Mouse (Mus musculus): ENCODE data around the gene Mrm2.
A peak's percentile ranks its signal among the peaks of the same experiment; 100 is the strongest.

The Mrm2 gene

DNA sequence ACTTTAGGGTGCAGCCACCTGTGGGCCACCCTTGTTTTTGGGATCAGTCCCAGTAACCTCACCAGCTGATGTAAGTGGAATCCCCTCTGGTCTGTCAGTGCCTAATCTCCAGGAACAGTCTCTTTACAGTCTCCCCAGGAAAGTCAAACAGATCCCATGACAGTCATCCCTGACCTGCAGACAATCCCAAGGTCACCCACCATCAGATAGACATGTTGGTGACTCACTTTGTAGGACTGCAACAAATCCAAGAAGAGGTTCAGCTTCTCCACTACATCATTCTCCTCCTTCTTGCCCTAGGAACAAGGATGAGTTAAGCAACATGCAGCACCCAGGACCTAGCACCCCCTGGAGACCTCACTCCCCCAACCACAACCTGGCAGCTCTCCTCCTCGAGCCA is 14.4 kb upstream of the Mrm2 start:
- no peak for DNase-seq (ENCODE audit: low read depth in 1 of 2, low spot score in 2 of 2)

DNA sequence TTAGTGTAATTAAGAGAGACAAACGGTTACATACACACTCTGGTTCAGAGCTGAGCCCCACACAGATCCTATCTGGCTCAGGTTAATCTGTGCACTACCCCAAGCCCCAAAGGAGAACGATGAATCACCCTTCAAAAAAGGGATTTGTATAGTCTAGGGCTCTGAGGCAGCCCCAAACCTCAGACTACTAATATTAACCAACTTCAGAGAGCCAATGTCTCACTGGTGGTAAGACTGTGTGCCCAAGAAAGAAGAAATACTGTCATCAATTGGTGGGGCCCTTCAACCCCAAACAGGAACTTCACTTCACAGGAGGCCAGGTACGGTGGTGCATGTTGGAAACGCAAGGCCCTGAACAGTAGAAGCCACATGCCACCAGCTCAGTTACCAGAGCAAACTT is 13.5 kb upstream of the Mrm2 start:
- no peak for DNase-seq (ENCODE audit: low read depth in 1 of 2, low spot score in 2 of 2)

DNA sequence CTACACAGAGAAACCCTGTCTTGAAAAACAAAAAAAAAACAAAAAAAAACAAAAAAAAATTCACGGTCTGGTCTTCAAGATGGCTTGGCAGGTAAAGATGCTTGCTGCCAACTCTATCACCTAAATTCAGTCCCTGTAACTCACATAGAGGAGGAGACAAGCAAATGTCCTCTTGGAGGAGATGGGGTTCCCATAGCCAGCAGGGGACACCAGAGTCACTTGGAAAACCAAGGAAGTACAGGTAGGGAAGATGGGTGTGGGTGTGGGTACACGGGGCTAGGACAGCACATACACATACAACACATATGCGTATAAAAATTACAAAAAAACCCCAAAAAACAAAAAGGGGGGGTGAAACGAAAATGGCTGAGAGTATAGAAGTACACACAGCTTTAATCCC is 11.2 kb upstream of the Mrm2 start:
- no peak for DNase-seq (ENCODE audit: low read depth in 1 of 2, low spot score in 2 of 2)

DNA sequence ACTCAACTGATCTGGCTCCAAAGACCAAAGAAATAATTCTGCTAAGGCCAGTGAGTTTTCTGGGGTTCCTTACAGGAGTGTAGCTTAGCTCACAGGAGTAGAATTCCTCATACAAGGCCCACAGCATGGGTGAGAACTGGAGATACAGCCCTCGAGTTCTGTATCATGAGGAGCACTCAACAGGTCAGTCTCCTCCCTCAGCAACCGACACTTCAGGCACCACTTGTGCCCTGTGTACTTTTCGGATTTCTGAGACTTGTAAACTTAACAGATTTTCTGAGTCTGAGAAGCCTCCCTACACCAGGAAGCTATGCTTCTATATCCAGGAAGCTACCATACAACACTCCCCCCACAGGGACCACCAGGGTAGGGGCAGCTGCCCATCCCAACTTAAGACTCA is 8.1 kb upstream of the Mrm2 start:
- DNase-seq (ENCODE audit: low read depth in 1 of 2, low spot score in 2 of 2): no peak

DNA sequence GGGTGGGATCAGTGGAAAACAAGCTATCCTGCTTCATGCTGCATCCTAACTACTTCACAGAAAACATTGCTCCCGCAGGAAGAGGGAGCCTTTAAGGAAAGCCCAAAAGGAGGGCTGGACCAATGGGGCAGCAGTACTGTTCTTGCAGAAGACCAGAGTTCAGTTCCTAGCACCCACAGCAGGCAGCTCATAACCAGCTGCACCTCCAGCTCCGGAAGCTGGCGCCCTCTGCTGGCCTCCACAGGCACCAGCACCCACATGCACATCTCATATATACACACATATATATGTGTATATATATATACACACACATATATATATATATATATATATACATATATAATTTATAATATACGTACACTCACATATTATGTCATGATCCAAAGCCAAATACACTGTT is 7.1 kb upstream of the Mrm2 start:
- no peak for DNase-seq (ENCODE audit: low read depth in 1 of 2, low spot score in 2 of 2)

DNA sequence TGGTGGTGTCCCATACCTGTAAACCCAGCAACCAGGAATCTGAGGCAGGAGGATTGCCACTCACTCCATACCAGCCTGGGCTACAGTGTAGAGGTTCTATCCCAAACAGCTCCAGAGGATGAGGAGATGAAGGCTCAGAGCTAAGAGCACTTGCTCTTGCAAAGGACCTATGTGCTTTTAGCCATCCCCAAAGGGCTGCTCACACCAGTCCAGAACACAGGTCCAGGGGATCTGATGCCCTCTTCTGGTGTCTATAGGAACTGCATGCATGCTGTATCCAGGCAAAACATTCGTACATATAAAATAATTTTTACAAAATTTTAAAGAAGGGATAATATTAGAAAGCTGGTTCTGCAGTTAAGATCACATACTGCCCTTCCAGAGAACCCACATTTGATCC is 5.0 kb upstream of the Mrm2 start:
- DNase-seq (ENCODE audit: low read depth in 1 of 2, low spot score in 2 of 2): no peak

DNA sequence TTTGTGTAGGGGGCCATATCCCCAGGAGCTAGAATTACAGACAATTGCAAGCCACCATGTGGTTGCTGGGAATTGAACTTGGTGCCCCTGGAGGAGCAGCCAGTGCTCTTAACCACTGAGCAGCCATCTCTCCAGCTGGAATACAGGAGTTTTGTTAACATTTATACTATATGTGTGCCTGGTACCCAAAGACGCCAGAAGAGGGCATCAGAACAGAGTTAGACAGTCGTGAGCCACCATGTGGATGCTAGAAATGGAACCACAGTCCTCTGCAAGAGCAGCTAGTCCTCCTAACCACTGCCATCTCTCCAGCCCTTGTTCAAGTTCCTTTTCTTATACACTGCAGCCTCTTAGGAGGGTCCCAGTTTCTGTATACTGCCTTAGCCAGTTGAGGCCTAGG is 1.9 kb upstream of the Mrm2 start:
- no peak for DNase-seq (ENCODE audit: low read depth in 1 of 2, low spot score in 2 of 2)

DNA sequence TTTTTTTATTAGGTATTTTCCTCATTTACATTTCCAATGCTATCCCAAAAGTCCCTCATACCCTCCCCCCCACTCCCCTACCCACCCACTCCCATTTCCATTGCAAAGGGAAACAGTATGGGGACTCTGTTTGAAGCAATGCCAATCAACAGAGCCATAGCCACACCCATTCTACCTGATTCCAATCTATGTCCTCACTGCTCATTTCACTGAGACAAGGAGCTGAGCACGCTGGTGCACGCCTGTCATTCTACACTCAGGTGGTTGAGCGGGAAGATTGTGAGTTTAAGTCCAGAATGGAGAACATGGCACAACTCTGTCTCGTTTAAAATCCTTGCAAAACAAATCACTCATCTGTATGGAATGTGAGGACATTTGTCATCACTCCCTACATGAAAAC is 821 bp upstream of the Mrm2 start:
- DNase-seq (ENCODE audit: low read depth in 1 of 2, low spot score in 2 of 2): no peak

DNA sequence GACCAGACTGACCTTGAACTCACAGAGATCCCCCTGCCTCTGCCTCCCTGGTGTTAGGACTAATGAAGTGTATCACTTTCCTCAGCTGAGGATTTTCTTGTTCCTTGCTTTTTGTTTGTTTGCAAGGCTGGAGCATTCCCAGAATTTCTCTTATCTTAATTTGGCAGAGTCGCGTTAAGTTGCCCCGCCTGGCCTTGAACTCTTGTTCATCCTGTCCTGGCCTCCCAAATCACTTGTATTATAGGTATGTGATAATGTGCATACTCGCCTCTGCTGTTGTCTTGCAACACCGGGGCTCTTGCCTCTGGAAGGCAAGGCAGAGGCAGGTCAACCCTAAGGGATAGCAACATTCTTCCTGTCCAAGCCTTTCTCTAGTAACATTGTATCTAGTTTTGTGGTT is 7.6 kb downstream of the Mrm2 start:
- no peak for DNase-seq (ENCODE audit: low read depth in 1 of 2, low spot score in 2 of 2)

DNA sequence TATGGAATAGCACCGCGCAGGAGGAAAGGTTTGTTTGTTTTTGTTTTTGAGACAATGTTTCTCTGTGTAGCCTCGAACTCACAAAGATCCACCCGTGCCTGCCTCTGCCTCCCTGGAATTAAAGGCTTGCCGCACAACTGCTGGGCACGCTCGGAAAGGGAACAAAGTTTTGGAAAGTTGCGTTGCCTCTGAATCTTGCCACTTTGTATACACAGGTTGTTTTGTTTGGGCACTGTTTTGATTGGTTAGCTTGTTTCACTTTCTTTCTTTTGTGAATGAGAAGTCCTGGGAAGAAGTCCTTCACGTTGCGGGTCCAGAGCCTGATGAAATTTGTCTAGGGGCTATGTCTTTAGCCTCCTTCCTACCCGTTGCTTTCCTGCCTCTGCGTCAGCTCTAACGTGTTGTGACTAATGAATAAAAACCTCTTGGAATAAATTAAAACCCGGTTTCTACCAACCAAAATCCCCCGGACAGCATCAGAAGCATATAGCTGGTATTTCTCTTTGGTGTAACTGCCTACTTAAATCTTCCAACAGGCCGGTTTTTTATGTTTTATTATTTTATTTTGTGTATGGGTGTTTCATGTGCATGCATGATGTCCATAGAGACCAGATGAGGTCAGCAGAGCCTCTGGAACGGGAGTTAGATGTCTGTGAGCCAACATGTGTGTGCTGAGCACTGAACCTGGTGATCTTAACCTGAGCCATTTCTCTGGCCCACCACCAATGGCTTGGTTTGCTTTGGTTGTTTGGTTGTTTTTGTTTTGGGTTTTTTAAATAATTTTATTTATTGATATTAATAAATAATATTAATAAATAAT is 9.7 kb downstream of the Mrm2 start:
- DNase-seq (ENCODE audit: low read depth in 1 of 2, low spot score in 2 of 2): no peak

DNA sequence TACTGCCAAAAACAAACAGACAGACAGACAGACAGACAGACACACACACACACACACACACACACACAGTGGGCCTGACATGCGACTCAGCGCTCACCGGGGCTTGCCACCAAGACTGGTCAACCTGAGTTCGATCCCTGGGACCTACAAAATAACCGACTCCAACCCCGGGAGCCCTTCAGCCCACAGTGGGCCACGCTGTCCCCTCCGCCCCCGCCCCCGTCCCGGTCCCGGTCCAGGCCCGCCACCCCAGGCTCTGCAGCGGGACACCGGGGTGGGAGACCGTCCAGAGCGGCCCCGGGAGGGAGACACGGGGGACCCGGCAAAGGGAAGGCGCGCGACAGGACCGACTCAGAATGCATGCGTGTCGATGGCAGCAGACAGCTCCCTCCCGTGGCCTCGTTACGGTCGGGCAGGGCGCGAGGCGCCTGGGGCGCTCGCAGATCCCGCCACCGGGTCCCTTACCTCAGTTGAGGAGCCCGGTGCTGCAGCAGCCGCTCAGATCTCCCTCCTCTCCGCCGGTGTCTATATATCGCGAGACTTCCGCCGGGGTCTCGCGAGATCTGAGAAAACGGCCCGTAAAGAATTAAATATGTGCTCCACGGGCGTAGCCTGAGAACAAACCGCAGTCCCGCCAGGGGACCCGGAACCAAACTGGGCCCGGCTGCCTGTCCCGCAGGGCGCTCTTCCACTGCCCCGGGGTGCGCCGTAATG is 10.5 kb downstream of the Mrm2 start, which contains the start of the genes Mad1l1 and Nudt1:
Mad1l1 (minus strand) TSS at position 511 of the 714 bp plus-strand sequence.
Nudt1 (plus strand) TSS at position 615 of the 714 bp plus-strand sequence.
- DNase-seq (ENCODE audit: low read depth in 1 of 2, low spot score in 2 of 2): peak; percentile 84 to 91

DNA sequence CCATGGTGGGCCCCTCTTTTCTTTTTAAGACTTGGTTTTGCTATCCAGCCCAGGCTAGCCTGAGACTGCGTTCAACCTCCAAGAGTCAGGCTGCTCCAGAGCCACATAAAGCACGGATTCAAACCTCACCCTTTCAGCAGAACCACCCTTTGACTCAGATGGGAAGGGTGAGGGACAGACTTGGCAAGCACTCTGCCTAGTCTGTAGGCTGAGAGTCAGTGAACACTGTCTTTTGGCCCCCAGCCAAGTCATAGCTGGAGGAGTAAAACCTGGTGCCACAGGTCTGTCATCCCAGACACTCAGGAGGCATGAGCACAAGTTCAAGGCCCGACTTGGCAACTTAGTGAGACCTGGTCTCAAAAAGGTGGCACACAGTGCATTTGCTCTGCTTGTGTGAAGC is 15.0 kb downstream of the Mrm2 start:
- DNase-seq (ENCODE audit: low read depth in 1 of 2, low spot score in 2 of 2): no peak

DNA sequence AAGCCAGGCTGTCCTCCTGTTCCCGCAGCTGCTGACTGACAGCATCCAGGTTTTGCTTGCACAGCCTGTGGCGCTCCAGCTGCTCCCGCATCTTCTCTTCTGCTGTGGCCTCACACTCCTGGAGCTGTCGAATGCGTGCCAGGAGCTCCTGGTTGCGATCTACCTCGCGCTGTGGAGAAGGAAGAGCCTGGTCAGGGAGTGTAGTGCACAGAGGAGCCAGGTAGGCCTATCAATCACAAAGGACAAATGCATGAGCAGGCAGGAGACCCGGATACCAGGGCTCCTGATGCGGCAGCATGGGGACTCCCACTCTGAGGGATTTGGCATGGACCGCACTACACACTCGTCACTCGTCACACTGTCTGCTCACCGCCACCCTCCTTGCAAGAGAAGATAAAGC is 24.1 kb downstream of the Mrm2 start:
- DNase-seq (ENCODE audit: low read depth in 1 of 2, low spot score in 2 of 2): no peak

DNA sequence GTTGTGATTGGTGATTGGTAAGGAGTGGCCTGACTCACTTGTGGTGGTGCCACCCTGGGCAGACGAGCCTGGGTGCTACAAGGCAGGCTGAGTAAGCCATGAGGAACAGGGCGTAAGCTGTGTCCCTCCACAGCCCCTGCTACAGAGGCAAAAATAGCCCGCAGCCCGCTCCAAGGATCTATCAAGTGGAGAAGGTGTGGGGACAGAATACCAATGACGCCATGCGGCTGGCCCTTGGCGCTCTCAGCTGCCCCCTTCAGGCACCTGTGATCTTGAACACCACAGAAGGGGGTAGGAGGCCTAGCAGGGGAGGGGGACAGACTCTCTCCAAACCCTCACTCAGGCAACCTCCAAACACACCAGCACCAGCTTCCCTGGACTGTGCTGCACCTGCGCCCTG is 25.7 kb downstream of the Mrm2 start:
- no peak for DNase-seq (ENCODE audit: low read depth in 1 of 2, low spot score in 2 of 2)

DNA sequence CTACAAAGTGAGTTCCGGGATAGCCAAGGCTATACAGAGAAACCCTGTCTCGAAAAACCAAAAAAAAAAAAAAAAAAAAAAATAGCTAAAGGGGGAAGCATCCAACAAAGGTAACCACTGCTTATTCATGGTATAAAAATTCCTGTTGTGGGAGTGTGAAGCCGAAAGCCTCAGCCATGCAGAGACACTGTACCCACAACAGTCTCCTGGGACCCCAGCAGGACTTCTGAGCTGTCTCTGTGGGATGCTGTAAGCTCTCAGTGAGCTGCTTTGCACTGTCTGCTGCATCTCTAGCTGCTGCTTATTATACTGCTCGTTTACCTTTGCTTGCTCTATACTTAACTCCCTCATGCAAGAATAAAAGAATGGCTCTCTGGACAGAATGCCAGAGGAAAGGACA is 33.4 kb downstream of the Mrm2 start:
- no peak for DNase-seq (ENCODE audit: low read depth in 1 of 2, low spot score in 2 of 2)

DNA sequence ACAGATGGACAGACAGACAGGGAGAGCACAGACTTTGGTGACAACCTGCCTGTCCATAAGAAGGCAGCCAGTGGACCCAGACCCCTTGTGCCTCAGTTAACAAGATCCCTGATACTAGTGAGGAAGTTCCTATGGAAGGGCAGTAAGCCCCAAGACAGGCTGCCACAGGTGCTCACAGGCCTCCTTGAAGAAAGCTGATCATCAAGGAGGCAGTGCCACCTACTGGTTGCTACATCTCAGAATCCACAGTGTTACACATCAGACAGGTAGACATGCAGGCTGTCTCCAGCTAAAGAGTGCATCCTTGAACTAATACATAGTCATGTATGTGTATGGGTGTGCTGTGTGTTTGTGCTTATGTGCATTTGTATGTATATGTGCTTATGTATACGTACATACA is 39.5 kb downstream of the Mrm2 start:
- DNase-seq (ENCODE audit: low read depth in 1 of 2, low spot score in 2 of 2): no peak

DNA sequence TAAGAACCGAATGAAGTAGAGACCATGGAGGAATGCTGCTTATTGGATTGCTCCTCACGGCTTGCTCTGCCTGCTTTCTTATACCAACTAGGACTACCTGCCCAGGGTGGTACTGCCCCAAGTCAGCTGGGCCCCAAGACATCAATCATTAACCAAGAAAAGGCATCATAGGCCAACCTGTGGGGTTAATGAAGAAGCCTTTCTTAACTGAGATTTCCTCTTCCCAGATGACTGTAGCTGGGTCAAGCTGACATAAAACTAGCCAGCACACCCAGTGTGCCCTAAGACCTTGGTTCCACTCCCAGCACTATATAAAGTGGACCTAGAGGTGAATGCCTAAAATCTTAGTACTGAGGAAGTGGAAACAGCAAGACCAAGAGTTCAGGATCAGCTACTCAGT is 42.5 kb downstream of the Mrm2 start:
- no peak for DNase-seq (ENCODE audit: low read depth in 1 of 2, low spot score in 2 of 2)

DNA sequence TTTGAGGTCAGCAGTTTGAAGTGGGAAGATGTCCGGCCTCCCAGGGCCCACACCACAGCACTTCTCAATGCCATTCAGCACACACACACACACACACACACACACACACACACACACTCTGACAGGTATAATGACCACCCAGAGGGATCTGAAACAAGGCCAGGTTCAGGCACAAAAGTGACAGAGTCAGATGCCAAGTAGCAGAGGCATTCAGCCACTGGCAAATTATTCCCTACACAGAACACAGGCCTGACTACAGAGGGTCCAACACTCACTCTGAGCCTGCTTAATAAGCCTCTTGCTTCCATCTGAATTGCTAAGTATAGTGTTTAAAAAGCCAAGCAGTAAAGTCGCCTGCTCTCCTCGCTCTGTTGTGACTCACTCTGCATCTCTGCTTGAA is 43.4 kb downstream of the Mrm2 start:
- DNase-seq (ENCODE audit: low read depth in 1 of 2, low spot score in 2 of 2): no peak

DNA sequence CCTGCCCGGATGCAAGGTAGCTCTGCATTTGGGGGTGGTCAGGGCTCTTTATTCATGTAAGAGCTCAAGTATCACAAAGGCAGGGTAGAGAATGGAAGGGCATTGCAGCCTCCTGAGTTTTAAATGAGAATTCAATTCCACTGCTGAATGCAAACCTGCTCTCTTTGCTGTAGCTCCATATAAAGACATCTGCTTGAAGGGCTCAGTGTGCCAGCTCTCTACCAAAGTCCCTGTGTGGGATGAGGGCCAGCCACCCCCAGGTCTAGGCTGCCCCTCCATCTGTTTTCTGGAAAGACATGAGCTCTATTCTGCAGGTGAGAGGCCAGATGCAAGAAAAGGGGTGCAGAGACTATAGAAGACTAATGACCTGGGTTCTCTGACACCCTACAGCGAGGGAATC is 46.9 kb downstream of the Mrm2 start:
- no peak for DNase-seq (ENCODE audit: low read depth in 1 of 2, low spot score in 2 of 2)

DNA sequence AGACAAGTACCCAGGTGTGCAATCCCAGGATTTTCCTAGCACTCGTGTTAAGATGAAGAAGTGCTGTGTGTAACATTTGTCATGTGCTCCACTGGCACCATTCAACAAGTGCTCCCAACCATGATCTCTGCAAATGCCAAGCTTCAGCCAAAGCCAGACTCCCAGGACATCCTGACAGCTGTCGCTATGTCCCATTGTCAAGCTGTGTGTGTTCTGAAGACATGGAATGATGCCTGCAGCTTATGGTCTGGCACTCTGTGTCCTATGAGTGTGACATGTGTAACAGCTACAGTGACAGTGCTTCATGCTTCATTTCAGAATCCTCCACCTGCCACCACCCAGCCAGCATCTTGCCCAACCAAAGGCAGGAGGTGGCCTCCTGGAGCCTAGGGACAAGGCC is 47.7 kb downstream of the Mrm2 start:
- DNase-seq (ENCODE audit: low read depth in 1 of 2, low spot score in 2 of 2): no peak

DNA sequence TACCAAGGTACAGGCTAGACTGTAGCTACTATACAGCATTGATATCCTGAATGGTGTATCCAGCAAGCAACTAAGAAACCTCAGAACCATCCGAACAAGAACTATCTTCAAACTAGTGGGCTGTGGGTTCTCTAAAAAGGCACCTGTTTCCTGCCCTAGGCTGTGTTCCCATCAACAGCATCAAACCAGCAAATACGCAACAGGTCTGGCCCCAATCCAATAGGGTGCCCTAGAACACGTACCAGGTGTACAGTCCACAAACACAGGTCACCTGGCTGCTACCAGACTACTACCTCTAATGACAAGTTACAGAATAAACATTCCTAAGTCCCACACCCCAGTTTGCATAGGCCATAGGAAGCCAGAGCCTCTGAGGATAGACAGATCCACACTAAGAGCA is 48.8 kb downstream of the Mrm2 start:
- DNase-seq (ENCODE audit: low read depth in 1 of 2, low spot score in 2 of 2): no peak

DNA sequence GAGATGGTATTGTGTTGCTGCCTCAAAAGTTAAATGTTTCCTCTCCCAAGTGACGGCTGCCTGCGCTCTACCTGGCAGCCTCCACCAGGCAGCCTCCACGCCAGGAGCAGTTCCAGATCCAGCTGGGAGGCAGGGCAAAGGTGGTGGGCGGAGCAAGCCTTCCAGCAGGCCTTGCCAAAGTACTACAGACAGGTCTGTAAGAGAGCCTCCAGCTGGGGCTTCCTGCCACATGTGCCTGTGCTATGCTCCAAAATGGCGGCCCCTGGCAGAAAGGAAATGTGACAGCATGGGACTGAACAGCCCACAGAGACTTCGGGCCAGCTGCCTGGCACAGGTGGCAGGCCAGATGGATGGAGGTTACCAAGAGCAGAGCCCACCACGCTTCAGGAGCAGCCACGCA is 49.3 kb downstream of the Mrm2 start:
- DNase-seq (ENCODE audit: low read depth in 1 of 2, low spot score in 2 of 2): no peak

DNA sequence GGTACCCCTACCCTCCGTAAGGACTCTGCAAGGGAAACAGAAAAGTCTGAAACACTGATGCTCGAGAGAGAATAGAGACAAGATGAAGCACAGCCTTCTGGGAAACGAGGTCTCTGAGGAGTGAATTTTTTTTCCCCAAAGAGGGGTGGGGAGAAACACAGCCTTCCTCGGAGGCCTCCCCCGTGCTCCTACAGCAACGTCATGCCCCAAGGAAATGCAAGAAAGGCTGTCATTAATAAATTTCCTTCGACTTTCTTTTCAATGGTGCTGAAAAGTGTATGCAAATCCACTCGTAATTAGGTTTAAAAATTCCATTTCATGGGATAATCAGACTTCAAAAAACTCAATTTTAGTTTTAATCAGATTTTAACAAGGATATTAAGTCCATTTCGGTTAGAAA is 51.5 kb downstream of the Mrm2 start:
- no peak for DNase-seq (ENCODE audit: low read depth in 1 of 2, low spot score in 2 of 2)
